Mouse (Mus musculus) testis, adult 2 months (tissue): ENCODE measurements at regions not wholly inside any gene's neighbourhood (a gene's known extent, or its start where the extent isn't known, plus 50 kb on each side); places are given as distances from the start of the nearest gene placed in this dataset.

Experiments
- CTCF ChIP-seq: fragments of 200-500 bp; IDR thresholded peaks from 2 replicates; pipeline ENCODE4 v1.5.1; 2012; ENCODE audit warnings: low read depth, mild to moderate bottlenecking, inconsistent platforms, low read length, moderate library complexity; ENCODE audit not compliant: control insufficient read depth, insufficient read depth, insufficient replicate concordance
- POLR2A ChIP-seq: fragments of 200-500 bp; IDR thresholded peaks from 2 replicates; pipeline ENCODE4 v1.6.1; 2012; ENCODE audit warnings: low read depth, mild to moderate bottlenecking, inconsistent platforms, low read length, moderate library complexity; ENCODE audit not compliant: control insufficient read depth

- TF ChIP-seq POLR2A (no peak), CTCF (no peak)
Observed at GRCm38 (mm10) chr13:115287371-115287770, 185.6 kb upstream of the Itga1 start.
